Mouse (Mus musculus) cerebellum, adult 2 months (tissue): ENCODE results near the gene Tsen34.
"Not testable (repeated sequence)": the region's sequence is repeated elsewhere in the genome, so short reads cannot be mapped to it uniquely, and the experiment has no call there.

ENCODE experiments used
- CTCF ChIP-seq: fragments of 200-500 bp; IDR thresholded peaks from 2 replicates; pipeline ENCODE4 v1.5.1; 2011; ENCODE audit warnings: low read depth, mild to moderate bottlenecking, control low read depth, low read length, moderate library complexity, borderline replicate concordance; ENCODE audit not compliant: insufficient read depth
- POLR2A ChIP-seq: fragments of 200-500 bp; IDR thresholded peaks from 2 replicates; pipeline ENCODE4 v1.6.1; 2011; ENCODE audit warnings: low read length, control low read depth, borderline replicate concordance; ENCODE audit not compliant: insufficient read depth

GRCm38 (mm10) chr7:3725459-3725858 lies 32.8 kb downstream of the Tsen34 start:
- not testable (repeated sequence) for TF ChIP-seq POLR2A, CTCF
